Mouse (Mus musculus): ENCODE results near the gene Ccdc142. TPM values are rescaled to one million over a fixed set of nuclear protein-coding genes. Genes with fewer than 3 reads are reported as not detected.
A peak's percentile ranks its signal among the peaks of the same experiment; 100 is the strongest.

Ccdc142 gene
- polyA plus RNA-seq, 1 experiment from 2014 or later, result 2.0 TPM

DNA sequence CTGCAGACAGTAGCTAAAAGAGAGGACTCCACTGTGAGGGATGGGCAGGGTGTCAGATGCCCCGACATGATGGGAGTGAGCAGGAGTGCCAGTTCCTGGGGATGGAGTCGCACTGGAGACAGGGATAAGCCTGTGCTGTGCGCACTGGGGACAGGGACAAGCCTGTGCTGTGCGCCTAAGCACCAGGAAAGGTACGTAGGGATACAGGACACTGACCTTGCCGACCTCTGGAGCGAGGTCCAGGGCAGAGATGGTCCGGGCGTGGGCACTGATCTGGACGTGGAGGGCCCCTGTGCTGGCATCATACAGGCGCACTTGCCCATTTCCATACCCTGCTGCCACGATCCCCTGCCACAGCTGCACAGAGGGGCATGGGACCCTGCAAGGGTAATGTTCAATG, 51.6 kb downstream of the Ccdc142 start:
- ATAC-seq (replicated peaks; ENCODE audit: low FRiP score, low read depth) (no peak), DNase-seq (ENCODE audit: low spot score) (no peak)
- Histone ChIP-seq H3K36me3 (ENCODE audit: insufficient read depth, low read length) (peaks cover 15% of the 10 kb centered on the region; the same call in 1 of the 2 replicates), H3K4me1 (replicated peaks; ENCODE audit: insufficient read depth, low read length) (peaks cover 7% of the 10 kb centered on the region; the same call in 1 of the 2 replicates), H3K27ac (no peak overlapping the region), H3K27me3 (ENCODE audit: insufficient read depth, low read length) (no peaks in the 10 kb centered on the region), H3K4me2 (ENCODE audit: low read length) (no peak overlapping the region), H3K9ac (ENCODE audit: low read depth, low read length) (no peak overlapping the region), H3K9me3 (replicated peaks; ENCODE audit: low read length) (no peaks in the 10 kb centered on the region), H3K4me3 (replicated peaks; ENCODE audit: low read depth, low read length) (no peak overlapping the region)
- TF ChIP-seq CTCF (IDR thresholded peaks at IDR 0.05; ENCODE audit: low read depth), result no peak
- WGBS, result 86% methylated on average over 12 of the region's 12 CpGs

DNA sequence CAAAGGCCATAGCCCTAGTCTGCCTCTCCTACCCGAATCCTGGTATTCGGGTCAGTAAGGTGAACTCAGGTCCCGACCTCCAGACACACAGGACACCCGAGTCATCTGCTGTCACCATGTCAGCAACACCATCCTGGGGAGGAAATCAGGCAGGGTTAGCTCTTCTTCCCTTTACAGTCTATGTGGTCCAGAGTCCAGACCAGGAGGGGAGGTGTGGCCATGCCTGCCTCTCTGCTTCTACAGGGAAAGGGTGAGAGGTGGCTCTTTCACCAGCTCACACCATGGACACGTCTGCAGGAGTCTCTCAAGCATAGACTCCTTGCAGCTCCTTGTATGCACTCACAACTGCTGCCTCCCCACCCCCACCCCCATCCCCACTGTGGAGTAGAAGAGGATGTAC, 52.1 kb downstream of the Ccdc142 start:
- Histone ChIP-seq H3K9me3 (replicated peaks; ENCODE audit: low read length) (no peaks in the 10 kb centered on the region), H3K27ac (no peak overlapping the region), H3K36me3 (ENCODE audit: insufficient read depth, low read length) (peaks cover 15% of the 10 kb centered on the region; the same call in 1 of the 2 replicates), H3K9ac (ENCODE audit: low read depth, low read length) (no peak overlapping the region), H3K27me3 (ENCODE audit: insufficient read depth, low read length) (no peaks in the 10 kb centered on the region), H3K4me2 (ENCODE audit: low read length) (no peak overlapping the region), H3K4me3 (replicated peaks; ENCODE audit: low read depth, low read length) (no peak overlapping the region), H3K4me1 (replicated peaks; ENCODE audit: insufficient read depth, low read length) (peaks cover 7% of the 10 kb centered on the region; the same call in 1 of the 2 replicates)
- DNase-seq (ENCODE audit: low spot score), result no peak
- no peak for TF ChIP-seq CTCF (IDR thresholded peaks at IDR 0.05; ENCODE audit: low read depth)
- ATAC-seq (replicated peaks; ENCODE audit: low FRiP score, low read depth), result no peak; the same call in 1 of the 2 replicates
- 72% methylated on average over 5 of the region's 5 CpGs for WGBS

DNA sequence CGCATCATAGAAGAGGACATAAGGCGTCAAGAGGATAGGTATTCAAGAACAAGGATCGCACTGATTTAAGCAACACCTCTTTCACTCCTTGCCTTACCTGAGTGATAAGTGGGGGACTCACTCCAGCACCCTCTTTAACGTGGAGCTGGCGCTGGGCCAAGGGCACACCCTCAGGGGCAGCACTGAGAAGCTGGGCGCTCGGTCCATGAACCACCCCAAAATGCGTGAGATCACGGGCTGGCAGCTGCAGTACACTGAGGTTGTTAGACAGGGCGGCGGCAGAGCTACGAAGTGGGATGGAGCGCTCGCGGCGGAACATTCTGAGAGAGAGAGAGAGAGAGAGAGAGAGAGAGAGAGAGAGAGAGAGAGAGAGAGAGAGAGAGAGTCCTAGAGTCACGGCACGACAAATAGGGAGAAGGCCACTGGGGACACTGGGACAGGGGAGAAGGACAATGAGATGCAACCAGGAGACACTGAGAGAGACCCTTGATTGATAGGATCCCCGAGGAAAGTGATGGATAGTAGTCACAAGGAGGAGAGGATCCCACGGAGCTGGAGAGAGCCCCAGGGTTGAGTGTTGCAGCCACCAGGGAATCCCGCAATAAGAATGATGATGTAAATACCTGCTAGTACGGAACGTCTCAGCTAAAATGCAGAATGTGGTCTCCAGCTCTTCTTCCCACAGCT, 54.3 kb downstream of the Ccdc142 start:
- H3K9ac ChIP-seq (ENCODE audit: low read depth, low read length), result peak overlapping the region; percentile 35; the same call in 1 of the 2 replicates
- peak overlapping the region; percentile 74 for H3K4me2 ChIP-seq (ENCODE audit: low read length)
- 10% methylated on average over 23 of the region's 23 CpGs for WGBS
- DNase-seq (ENCODE audit: low spot score) (no peak), ATAC-seq (replicated peaks; ENCODE audit: low FRiP score, low read depth) (no peak)
- no peaks in the 10 kb centered on the region for H3K9me3 ChIP-seq (replicated peaks; ENCODE audit: low read length)
- H3K4me1 ChIP-seq (replicated peaks; ENCODE audit: insufficient read depth, low read length), result peaks cover 7% of the 10 kb centered on the region; the same call in 1 of the 2 replicates
- TF ChIP-seq CTCF (IDR thresholded peaks at IDR 0.05; ENCODE audit: low read depth), result no peak
- H3K27me3 ChIP-seq (ENCODE audit: insufficient read depth, low read length), result peaks cover under 1% of the 10 kb centered on the region; the same call in 1 of the 2 replicates
- H3K36me3 ChIP-seq (ENCODE audit: insufficient read depth, low read length), result peaks cover 5% of the 10 kb centered on the region; the same call in 1 of the 2 replicates
- H3K27ac ChIP-seq, result no peak overlapping the region
- H3K4me3 ChIP-seq (replicated peaks; ENCODE audit: low read depth, low read length), result peak overlapping the region; percentile 41

GRCm38 (mm10) chr6:83156259-83156684, 54.9 kb downstream of the Ccdc142 start, which contains the start of the genes Wdr54 and 1700003E16Rik:
Gene Wdr54, minus strand, starts transcription at chr6:83156397.
Gene 1700003E16Rik, plus strand, starts transcription at chr6:83156404.
- WGBS, result 2% methylated on average over 32 of the region's 32 CpGs
- Histone ChIP-seq H3K9ac (ENCODE audit: low read depth, low read length) (peak within 1 kb of the TSS; percentile 35; the same call in 1 of the 2 replicates), H3K36me3 (ENCODE audit: insufficient read depth, low read length) (peaks cover 5% of the 10 kb centered on the region; the same call in 1 of the 2 replicates), H3K4me1 (replicated peaks; ENCODE audit: insufficient read depth, low read length) (peaks cover 7% of the 10 kb centered on the region; the same call in 1 of the 2 replicates), H3K9me3 (replicated peaks; ENCODE audit: low read length) (no peaks in the 10 kb centered on the region), H3K4me3 (replicated peaks; ENCODE audit: low read depth, low read length) (peak within 1 kb of the TSS; percentile 41), H3K27me3 (ENCODE audit: insufficient read depth, low read length) (peaks cover 6% of the 10 kb centered on the region; the same call in 1 of the 2 replicates), H3K4me2 (ENCODE audit: low read length) (peak within 1 kb of the TSS; percentile 74), H3K27ac (no peak within 1 kb of the TSS)
- TF ChIP-seq CTCF (IDR thresholded peaks at IDR 0.05; ENCODE audit: low read depth), result no peak
- peak; percentile 69 for DNase-seq (ENCODE audit: low spot score)
- peak; percentile 62 for ATAC-seq (replicated peaks; ENCODE audit: low FRiP score, low read depth)

MicroRNAs encoded within 50 kb of the gene (microRNA counts, 519-probe panel; counts per million panel counts)
- microRNA mmu-miR-3470a+mmu-miR-3470b, result 330 counts per million, percentile 68 among the panel's probes with 10 or more counts

Small RNA genes within 50 kb of the gene (microRNA-seq; reads per million reads assigned to microRNA genes)
- gene Mir3470a, result not detected

Other genes starting within 250 kb of the Ccdc142 start
- 0.41 and 0.50 TPM in 2 replicates for gene Sema4f, start 161.8 kb upstream of the Ccdc142 start, polyA plus RNA-seq (2015; fragmentation: Nextera tagmentation; extraction: Ambion mirVana)
- gene M1ap, start 154.7 kb upstream of the Ccdc142 start, polyA plus RNA-seq (2015; fragmentation: Nextera tagmentation; extraction: Ambion mirVana), result 0.32 and 0.34 TPM in 2 replicates
- 13.7 and 15.2 TPM in 2 replicates for gene Dok1, start 68.1 kb upstream of the Ccdc142 start, polyA plus RNA-seq (2015; fragmentation: Nextera tagmentation; extraction: Ambion mirVana)
- 13.4 and 16.1 TPM in 2 replicates for gene Loxl3, start 67.4 kb upstream of the Ccdc142 start, polyA plus RNA-seq (2015; fragmentation: Nextera tagmentation; extraction: Ambion mirVana)
- gene Aup1, start 47.1 kb upstream of the Ccdc142 start, polyA plus RNA-seq (2015; fragmentation: Nextera tagmentation; extraction: Ambion mirVana), result 194 and 210 TPM in 2 replicates
- gene Htra2, start 46.3 kb upstream of the Ccdc142 start, polyA plus RNA-seq (2015; fragmentation: Nextera tagmentation; extraction: Ambion mirVana), result 68.5 and 70.4 TPM in 2 replicates
- 5.8 and 7.0 TPM in 2 replicates for gene Dqx1, start 43.8 kb upstream of the Ccdc142 start, polyA plus RNA-seq (2015; fragmentation: Nextera tagmentation; extraction: Ambion mirVana)
- gene Tlx2, start 31.3 kb upstream of the Ccdc142 start, polyA plus RNA-seq (2015; fragmentation: Nextera tagmentation; extraction: Ambion mirVana), result 0.12 TPM in 1 of 2 replicates, not detected in the other
- gene Pcgf1, start 23.7 kb upstream of the Ccdc142 start, polyA plus RNA-seq (2015; fragmentation: Nextera tagmentation; extraction: Ambion mirVana), result 28.0 and 29.7 TPM in 2 replicates
- gene Lbx2, start 15.2 kb upstream of the Ccdc142 start, polyA plus RNA-seq (2015; fragmentation: Nextera tagmentation; extraction: Ambion mirVana), result 3.1 and 4.8 TPM in 2 replicates
- 2.7 and 2.9 TPM in 2 replicates for gene Gm42688, start within 50 bp of the Ccdc142 start, polyA plus RNA-seq (2015; fragmentation: Nextera tagmentation; extraction: Ambion mirVana)
- 165 and 166 TPM in 2 replicates for gene Mrpl53, start 7.4 kb downstream of the Ccdc142 start, polyA plus RNA-seq (2015; fragmentation: Nextera tagmentation; extraction: Ambion mirVana)
- 33.9 and 37.6 TPM in 2 replicates for gene Mogs, start 13.9 kb downstream of the Ccdc142 start, polyA plus RNA-seq (2015; fragmentation: Nextera tagmentation; extraction: Ambion mirVana)
- gene Wbp1, start 20.0 kb downstream of the Ccdc142 start, polyA plus RNA-seq (2015; fragmentation: Nextera tagmentation; extraction: Ambion mirVana), result 108 and 115 TPM in 2 replicates
- gene Ino80b, start 23.8 kb downstream of the Ccdc142 start, polyA plus RNA-seq (2015; fragmentation: Nextera tagmentation; extraction: Ambion mirVana), result 14.5 and 16.2 TPM in 2 replicates
- 38.5 and 40.3 TPM in 2 replicates for gene Rtkn, start 33.9 kb downstream of the Ccdc142 start, polyA plus RNA-seq (2015; fragmentation: Nextera tagmentation; extraction: Ambion mirVana)
- gene Wdr54, start 54.8 kb downstream of the Ccdc142 start, polyA plus RNA-seq (2015; fragmentation: Nextera tagmentation; extraction: Ambion mirVana), result 3.5 and 4.2 TPM in 2 replicates
- 1.3 and 1.6 TPM in 2 replicates for gene 1700003E16Rik, start 54.8 kb downstream of the Ccdc142 start, polyA plus RNA-seq (2015; fragmentation: Nextera tagmentation; extraction: Ambion mirVana)
- gene Dctn1, start 64.3 kb downstream of the Ccdc142 start, polyA plus RNA-seq (2015; fragmentation: Nextera tagmentation; extraction: Ambion mirVana), result 62.2 and 68.2 TPM in 2 replicates
- 0.69 and 0.86 TPM in 2 replicates for gene Slc4a5, start 118.2 kb downstream of the Ccdc142 start, polyA plus RNA-seq (2015; fragmentation: Nextera tagmentation; extraction: Ambion mirVana)
- 21.6 and 25.8 TPM in 2 replicates for gene Mthfd2, start 224.3 kb downstream of the Ccdc142 start, polyA plus RNA-seq (2015; fragmentation: Nextera tagmentation; extraction: Ambion mirVana)
- gene Mob1a, start 224.4 kb downstream of the Ccdc142 start, polyA plus RNA-seq (2015; fragmentation: Nextera tagmentation; extraction: Ambion mirVana), result 46.8 and 50.6 TPM in 2 replicates
- gene Bola3, start 247.5 kb downstream of the Ccdc142 start, polyA plus RNA-seq (2015; fragmentation: Nextera tagmentation; extraction: Ambion mirVana), result 231 and 242 TPM in 2 replicates